Mouse (Mus musculus) adrenal gland, postnatal 14 days (tissue): ENCODE results near the gene Frat1. TPM values are rescaled to one million over a fixed set of nuclear protein-coding genes. Genes with fewer than 3 reads are reported as not detected.
A peak's percentile ranks its signal among the peaks of the same experiment; 100 is the strongest.

ENCODE experiments used
- DNase-seq: peaks from one replicate; pipeline ENCODE4 v3.0.0; 2021; ENCODE audit warnings: mixed read lengths
- long read RNA-seq, 2 experiments: library from polyadenylated mRNA; stranded (forward); transcript quantifications; one replicate each; pipeline ENCODE4 v2.0.0; 2021
- total RNA-seq: library from RNA; stranded (reverse); gene quantifications from 2 replicates; pipeline ENCODE4 v1.2.3, GENCODE M21; 2021

The Frat1 gene
- total RNA-seq: 7.5 and 10.7 TPM in 2 replicates
- long read RNA-seq, experiment 1, partial matches to known transcripts: 0 of 1 reads
- long read RNA-seq, experiment 1, other reads (novel, unspliced or antisense): 0 of 1 reads
- long read RNA-seq, experiment 2, partial matches to known transcripts: 0 of 1 reads
- long read RNA-seq, experiment 2, other reads (novel, unspliced or antisense): 0 of 1 reads

DNA sequence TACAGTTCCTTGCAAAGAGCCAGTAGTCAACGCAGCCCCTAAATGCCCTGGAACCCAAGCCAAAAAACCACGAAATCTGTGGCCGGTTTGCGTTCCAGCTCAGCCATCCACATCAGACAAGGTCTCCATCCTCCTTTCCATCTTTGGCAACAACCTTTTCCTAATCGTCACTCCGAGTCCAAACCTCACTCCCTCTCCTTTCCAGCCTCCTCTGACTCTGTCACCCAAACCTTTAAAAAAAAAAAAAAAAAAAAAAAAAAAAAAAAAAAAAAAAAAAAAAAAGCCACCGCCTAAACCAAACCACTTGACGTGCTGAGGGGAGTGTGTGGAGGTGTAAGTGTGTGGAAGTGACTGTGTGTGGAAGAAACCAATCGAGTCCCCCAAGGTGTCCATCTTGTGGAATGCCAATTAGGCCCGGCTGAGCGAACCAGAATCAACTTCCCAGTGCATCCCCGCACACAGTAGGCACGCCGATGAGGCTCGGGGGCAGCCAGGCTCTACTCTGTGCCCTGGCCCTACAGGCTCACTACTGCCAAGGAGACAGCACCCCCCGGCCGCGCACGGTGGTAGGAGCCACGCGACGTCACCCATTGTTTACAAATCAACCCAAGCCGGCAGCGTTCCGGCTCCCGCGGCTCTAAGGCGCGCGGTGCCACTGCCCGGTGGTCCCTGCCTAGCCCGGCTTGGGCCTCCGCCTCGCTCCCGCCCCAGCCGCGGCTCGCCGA, at the start of gene Frat1:
Gene Frat1, plus strand, starts transcription at position 590 of the 725 bp plus-strand sequence.
- peak; percentile 91 for DNase-seq

DNA sequence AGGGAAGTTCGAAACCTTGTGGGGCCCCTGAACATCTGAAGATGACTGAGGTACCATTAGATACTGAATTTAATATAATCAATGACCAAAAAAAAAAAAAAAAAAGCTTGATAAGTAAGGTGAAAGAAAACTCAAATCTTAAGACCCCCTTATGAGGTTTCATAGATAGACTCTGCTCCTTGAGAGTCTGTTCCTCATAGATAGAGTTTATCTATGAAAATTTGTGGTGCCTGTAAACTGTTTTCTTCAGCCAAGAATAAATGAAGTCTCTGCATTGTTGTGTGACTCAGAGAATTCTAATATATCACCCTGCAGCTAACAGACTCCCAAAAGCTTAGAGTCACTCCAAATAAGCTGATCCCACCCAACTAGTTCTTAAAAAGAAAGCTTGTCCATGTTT, 42.9 kb upstream of the Frat1 start:
- DNase-seq: no peak

DNA sequence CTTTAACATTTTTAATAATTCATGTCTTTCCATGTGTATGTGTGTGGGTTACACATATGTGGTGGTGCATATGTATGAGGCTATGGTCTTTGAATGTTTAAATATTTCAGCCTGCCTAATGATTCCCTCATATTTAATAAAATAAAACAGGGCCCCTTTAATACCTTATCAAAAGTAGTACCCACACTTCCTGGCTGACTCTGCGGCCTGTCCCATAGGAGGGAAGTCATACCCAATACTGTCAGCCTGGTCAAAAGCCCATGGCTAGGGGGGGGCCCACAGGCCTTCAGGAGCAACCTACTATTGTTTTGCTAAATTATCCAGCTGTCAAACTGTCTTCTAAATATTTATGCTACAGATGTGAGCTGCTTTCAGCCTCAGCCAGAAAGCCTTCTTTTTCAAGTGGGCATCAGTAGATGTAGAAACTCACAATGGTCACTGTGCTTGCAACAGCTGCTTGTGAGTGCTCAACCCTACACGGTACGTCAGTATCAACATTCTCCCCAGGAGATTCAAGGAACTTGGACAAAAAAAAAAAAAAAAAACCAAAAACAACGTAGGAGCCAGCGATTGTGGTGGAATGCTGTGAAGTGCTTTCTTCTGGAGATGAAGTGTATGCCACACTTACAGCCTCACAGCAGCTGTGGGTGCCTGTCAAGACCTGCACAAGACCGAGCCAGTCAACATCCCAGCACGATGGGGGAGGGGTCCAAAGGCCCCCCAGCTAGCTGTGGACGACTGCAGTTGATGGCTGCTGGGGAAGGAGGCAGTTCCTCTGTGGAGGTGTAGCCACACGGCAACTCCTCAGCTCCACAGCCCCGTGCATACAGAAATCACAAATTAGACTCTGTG, 40.4 kb upstream of the Frat1 start:
- no peak for DNase-seq

DNA sequence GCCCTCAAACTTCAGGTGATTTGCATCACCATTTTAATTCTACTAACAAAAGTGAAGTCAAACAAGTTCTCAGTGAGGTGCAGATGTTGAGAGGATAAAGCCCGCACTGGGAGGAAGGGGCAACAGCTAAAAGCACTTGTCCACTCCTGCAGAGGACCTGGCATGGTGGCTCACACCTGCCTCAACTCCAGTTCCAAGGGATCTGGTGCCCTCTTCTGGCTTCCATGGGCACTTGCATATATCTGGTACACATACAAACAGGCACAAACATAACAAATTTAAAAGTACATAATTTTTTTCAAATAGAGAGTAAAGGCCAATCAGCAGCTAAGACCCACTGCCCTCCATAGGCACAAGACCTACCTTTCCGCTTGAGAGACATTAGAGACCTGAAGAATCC, 38.4 kb upstream of the Frat1 start:
- DNase-seq: no peak

DNA sequence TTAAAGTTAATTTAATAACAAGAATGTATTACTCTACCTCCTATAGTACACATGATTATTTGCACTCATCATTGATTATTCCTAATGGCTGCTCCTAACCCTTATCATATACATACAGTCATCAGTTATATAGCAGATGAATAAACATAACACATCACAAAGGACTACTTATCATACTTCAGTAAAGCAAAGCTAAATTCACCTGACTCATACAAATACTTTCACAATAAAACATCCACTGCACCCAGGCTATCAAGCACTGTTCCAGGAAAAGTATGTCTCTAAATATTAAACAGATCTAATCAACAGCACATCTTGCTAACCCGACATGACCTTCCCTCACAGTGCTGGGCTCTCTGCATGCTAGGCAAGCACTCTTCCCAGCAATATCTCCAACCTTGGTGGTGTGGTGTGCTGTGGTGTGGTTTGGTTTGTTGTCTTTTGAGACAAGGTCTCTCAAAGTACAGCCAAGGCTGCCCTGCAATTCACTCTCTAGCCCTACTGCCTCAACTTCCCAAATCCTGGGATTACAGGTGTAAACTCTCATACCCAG, 36.8 kb upstream of the Frat1 start:
- DNase-seq: no peak

DNA sequence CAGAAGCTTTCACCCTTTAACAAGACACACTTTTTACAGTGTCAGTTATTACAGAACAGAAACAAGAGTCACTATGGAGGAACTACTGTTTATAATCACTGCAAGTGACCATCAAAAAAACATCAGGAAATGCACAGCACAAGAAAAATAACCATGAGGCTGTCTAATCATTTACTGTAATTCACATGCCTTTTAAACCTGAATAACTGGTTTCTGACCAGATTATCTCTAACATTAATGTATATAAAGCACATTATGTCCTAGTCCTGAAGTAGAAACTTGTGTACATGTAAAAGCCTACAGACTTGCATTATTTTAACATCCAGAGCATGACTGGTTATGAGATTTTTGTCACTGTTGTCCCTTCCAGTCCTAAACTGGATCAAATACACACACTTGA, 35.8 kb upstream of the Frat1 start:
- no peak for DNase-seq

DNA sequence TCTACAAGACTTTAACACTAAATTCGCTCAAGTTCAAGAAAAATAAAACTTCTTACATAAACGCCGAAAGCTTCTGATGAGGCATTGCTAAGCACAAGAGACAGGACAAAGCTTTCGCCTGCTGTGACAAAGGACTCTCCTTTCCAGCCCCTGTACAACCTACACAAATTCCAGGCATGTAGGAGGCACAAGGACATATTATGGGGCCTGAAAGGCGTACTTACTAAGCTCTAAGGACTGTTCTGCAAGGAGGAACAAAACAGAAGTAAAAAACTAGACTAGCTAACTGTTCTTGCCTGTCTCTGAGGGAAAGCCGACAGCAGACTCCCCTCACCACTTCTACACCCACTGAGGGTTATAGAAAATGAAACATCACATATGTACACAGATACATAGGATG, 34.9 kb upstream of the Frat1 start:
- DNase-seq: no peak

DNA sequence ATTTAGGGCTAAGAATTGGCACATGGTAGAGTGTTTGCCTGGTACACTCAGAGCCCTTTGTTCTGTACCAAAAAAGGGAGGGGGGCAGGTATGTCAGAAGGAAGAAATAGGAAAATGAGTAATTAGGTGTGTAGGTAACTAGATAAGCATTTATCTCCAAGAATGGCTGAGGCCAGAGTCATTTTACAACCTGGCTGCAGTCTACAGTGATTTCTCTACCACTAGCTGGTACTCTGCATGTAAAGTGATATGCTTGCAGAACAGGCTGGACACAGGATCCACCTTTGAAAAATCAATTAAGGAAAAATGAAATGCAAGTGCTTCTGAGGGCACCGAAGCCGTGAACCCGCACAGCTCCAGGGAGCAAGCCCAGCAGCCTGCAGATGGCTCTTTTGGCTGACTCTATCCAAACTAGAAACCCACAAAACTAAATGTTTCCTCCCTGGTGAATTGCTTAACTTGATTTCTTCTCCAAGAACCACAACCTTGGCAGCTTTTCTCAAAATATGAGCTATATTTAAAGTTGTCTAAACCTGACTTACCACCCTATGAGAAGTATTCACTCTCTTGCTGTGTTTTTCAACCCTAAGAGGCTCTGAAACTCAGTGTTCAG, 33.5 kb upstream of the Frat1 start:
- DNase-seq: peak; percentile 14

DNA sequence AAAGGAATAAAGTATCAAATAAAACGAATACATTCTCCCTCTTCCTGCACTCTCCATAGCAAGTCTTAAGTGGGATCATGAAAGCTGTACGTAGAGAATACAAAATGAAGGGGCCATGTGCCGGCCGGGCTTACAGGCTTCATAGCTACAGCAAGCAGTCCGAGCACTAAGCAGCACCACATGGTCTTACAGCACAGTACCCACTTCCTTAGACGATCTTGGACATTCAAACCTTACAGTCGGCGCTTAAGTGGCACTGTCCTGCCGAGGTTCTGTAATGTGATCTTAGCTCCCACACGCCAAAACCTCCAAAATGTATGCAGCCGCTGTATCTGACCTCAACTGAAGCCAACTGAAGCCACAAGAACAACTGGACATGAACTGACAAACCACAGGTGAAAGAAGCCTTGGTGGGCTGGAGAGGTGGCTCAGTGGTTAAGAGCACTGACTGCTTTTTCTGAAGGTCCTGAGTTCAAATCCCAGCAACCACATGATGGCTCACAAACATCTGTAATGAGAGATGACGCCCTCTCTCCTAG, 32.9 kb upstream of the Frat1 start:
- no peak for DNase-seq

DNA sequence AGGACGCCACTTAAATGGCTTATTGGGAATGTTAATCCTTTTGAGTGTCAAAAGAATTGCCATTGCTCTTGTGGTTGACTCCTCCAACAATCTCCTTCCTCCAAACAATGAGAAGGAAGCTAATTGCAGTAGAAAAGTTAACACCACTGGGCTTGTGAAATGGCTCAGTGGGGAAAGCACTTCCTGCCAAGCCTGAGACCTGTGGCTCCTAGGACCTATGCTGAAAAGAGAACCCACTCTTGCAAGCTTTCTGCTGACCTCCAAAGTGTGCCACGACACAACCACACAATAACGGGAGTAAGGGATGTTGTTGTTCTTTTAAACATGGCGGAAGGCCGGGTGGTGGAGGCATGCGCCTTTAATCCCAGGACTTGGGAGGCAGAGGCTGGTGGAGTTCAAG, 32.2 kb upstream of the Frat1 start:
- DNase-seq: no peak

DNA sequence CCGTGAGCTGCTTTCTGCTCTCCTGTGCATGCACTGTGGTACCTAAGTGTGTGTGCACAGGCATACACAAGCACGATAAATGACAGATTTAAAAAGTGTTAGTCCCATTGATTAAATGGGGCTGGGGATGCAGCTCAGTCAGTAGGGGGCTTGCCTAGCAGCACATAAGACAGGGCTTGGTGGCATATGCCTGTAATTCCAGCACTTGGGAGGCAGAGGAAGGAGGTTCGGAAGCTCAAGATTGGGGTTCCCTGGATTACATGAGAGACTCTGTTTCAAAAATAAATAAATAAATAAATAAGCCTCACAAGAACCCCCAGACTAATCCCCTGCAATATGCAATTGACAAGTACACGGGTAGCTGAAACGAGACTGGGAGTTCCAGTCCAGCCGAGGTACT, 29.3 kb upstream of the Frat1 start:
- DNase-seq: no peak

DNA sequence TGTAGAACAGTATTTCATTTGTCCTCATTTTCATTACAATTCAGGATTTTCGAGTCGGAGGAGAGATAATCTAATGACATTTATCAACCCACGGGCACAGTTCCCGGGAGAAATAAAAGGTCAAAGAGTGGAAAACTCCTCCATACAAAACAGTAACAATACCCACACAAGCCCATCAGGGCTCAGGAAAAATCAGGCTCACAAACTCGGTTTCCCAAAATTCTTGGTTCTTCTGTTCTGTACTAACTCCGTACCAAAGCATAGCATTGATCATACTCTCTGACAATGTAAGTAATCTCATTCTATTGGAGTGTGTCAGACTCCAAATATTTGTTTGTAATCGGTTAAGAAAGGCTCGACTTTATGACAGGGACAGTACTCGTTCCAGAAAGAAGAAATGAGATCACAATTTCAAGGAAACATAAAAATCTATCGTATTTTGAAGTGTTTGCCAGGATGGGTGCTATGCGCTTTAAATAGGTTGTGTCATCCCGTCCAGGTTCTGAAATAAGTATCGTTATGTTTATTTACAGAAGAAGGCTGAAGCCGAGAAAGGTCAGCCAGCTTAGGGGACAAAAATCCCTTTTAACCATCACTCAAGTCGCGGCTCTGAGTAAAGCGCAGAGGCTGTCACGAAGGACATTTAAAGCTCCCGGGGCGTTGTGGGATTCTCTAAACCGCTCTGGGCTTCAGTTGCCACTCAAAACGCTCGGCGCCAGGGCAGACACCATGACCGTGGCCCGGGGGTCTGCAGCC, 28.6 kb upstream of the Frat1 start:
- DNase-seq: no peak

DNA sequence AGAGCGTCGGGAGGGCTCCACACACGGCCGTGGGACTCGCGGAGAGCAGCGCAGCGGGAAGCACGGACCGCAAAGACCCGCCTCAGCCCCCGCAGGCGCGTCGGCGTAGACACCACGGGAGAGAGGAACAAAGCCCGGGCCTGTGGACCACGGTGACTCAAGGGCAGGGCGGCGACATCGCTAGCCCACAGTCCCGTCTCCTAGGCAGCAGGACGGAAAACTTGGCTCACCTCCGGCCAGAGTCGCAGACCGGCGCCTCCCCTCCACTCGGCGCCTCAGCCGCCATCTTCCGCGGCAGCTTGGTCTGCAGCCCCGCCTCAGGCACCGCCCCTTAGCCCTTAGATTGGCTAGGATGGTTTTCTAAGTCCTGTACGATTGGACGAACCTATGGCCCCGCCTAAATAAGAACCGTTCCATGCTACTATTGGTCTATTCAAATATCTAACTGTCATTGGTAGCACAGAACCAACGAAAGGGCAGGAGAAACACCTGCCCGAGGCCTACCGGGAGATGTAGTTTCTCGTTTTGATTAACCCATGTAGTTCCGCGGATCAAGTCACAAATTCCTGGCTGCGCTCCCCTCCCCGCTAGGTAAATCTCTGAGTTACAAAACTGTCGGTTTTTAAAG, 27.9 kb upstream of the Frat1 start, which contains the start of gene Arhgap19:
Gene Arhgap19, minus strand, starts transcription at position 306 of the 628 bp plus-strand sequence.
- DNase-seq: peak; percentile 94

DNA sequence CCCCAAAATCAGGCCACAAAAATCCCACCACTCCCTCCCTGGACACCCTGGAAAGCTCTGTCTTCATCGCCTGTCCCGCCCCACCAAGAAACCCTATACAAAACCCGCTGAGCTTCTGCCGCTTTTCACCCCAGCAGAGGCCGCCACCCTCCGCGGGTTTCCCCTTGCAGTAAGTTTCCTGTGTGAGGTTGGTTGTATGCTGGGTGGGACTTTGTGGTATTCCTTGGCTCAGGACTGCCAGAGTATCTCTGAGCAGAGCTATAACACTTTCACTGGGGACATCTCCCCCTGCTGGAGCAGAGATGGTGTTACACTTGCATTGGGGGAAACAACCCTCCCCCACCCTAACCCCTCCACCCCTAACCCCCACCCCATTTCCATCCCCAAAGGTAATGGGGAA, 26.4 kb upstream of the Frat1 start:
- DNase-seq: peak; percentile 28

DNA sequence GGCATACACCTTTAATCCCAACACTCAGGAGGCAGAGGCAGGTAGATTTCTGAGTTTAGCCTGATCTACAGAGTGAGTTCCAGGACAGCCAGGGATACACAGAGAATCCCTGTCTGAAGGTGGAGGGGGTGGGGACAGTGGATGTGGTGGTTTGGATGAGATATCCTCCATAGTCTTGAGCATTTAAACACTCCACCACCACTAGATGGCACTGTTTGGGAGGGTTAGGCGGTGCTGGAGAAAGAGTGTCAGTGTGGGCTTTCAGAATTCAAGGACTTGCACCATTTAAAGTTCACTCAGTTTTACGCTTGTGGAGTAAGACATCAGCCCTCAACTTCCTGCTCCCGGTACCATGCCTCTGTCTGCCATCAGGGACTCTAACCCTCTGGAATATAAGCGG, 23.9 kb upstream of the Frat1 start:
- DNase-seq: no peak

DNA sequence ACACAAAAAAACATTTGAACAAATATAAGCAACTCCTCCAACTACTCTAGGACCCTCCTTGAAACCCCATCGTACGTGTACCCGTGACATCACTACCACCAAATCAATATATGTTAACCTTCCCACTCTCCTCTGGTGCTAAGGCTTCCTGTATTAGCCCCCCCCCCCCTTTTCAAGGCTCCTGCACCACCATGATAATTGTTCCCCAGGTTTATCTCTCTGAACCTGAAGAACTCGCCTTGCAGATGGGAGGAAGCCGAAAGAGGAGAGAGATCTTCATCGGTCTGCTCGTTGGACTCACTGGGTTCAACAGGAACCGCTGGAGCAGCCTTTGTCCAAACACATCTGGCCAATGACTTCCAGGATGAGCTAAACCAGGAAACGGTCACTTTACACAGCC, 22.3 kb upstream of the Frat1 start:
- DNase-seq: no peak

DNA sequence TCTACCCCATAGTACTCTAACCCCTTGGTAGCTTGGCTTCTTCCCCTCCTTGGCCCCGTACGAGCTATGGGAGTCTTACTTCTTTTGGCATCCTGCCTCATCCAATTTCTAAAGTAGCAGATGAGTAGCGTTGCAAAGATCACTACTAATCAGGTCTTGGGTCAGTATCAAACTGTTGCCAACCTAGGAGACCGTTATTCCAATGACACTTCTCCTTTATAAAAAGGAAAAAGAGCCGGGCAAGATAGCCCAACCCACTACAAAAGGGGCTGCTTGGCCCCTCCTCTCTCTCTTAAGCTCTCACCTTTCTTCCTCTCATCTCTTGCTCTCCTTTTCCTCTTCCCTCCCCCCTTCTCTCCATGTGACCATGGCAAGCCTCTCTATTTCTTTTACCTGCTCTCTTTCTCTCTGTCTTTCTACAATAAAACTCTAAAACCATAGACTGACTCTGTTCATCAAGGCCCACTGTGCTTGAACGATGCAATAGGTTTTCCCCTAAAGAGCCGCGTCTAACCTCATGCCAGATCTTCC, 21.6 kb upstream of the Frat1 start:
- no peak for DNase-seq

DNA sequence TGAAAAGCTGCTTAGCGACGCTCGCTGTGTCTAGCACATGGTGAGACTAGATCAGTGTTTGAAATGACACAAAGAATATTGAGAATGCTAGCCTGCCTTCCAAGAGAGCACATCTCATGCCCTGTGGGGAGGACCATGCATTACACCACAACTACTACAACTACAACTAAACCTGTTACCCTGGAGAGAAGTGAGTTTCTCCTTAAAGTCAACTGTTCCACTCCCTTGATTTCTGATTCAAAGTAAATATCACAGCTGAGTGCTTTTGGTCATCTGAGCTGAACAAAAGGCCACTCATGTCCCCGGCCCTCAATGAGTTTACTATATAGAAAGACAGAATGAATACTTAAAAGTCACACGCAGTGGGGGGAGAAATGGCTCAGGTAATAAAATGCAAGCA, 19.7 kb upstream of the Frat1 start:
- no peak for DNase-seq

DNA sequence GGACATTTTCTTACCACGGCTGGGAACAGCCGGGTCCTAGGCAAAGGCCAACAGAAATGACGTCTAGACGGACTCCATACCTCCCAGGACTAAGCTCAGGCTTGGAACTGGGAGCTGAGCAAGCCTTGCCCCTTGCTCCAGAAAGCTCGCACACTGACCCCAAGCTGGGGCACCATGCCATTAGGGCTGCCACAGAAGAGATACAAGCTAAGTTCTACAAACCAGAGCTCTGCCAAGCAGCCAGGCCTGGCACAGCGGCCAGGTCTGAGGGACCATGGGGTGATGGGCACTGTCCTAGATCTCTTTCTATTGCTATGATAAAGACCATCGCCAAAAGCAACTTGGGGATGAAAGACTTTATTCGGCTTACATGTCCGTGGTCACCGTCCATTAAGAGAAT, 17.2 kb upstream of the Frat1 start:
- DNase-seq: peak; percentile 73

DNA sequence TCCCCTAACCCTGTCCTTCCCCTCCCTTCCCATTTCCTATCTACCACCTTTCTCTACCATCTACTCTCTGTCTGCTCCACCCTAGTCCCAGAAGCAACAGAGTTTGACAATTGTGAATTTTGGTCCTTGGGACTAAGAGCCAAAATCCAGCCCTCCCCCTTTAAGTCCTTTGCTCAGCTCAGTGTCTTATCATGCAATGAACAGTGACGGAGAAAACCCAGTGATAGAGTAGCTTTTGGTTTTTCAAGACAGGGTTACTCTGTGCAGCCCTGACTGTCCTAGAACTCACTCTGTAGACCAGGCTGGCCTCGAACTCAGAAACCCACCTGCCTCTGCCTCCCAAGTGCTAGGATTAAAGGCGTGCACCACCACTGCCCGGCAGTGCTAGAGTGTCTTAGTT, 16.4 kb upstream of the Frat1 start:
- DNase-seq: no peak

DNA sequence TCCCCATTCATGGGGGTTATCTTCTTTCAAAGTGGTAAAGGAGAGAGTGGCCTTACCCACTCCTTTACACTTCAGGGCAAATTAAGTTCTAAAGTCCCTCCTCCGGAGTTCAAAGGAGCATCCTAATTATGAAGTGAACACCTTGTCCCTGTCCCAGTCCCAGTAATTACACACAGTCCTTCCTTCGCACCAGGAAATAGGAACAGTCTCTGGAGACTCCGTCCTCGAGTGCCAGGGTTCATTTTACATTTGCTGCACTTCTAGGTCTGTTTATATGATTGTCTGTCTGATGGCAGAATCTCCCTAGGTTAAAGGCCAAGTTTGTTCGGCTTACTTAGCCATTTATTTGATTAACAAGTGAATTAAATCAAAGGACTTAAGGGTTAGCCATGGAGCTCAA, 13.4 kb upstream of the Frat1 start:
- no peak for DNase-seq
